Mouse (Mus musculus): Measurements from ENCODE around the gene Gck. TPM values are rescaled to one million over a fixed set of nuclear protein-coding genes. Genes with fewer than 3 reads are reported as not detected.

Gck gene
- polyA plus RNA-seq, 1 experiment, result not detected

DNA sequence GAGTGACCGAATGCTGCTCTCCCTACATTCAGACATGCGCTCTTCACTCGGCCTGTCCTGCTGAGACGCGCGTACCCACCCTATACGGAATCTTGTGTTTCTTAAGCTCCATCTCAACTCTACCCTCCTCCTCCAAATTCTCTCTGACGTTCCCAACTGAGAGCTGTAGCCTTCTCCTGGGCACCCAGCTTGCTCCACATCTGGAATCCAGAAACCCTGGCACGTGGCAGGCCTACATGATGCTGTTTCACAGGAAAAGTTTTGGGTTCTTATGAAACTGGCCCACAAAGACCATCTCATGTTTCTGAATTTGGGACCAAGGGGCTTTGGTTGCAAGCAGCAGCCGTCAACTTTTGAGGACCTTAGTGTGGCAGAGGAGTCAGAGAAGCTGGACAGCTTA, 50.6 kb downstream of the Gck start:
- Histone ChIP-seq H3K27me3 (ENCODE audit: control insufficient read depth, insufficient read depth, low read length, poor library complexity, severe bottlenecking) (no peaks in the 10 kb centered on the region), H3K4me1 (ENCODE audit: control insufficient read depth, insufficient read depth, low read length) (peaks cover 4% of the 10 kb centered on the region), H3K36me3 (ENCODE audit: control insufficient read depth, insufficient read depth, low read length, poor library complexity, severe bottlenecking) (no peaks in the 10 kb centered on the region), H3K4me3 (ENCODE audit: low read depth, low read length) (no peak overlapping the region), H3K9ac (ENCODE audit: low read depth, poor library complexity, severe bottlenecking) (no peak overlapping the region), H3K27ac (ENCODE audit: insufficient read depth, low read length) (no peak overlapping the region), H3K9me3 (replicated peaks; ENCODE audit: control insufficient read depth, insufficient read depth, low read length, poor library complexity, severe bottlenecking) (no peaks in the 10 kb centered on the region)
- TF ChIP-seq CTCF (IDR thresholded peaks at IDR 0.05; ENCODE audit: low read depth, low read length) (no peak), EP300 (IDR thresholded peaks at IDR 0.05; ENCODE audit: insufficient read depth, low read depth, low read length) (no peak), POLR2A (IDR thresholded peaks at IDR 0.05; ENCODE audit: insufficient read depth, low read length) (no peak)

DNA sequence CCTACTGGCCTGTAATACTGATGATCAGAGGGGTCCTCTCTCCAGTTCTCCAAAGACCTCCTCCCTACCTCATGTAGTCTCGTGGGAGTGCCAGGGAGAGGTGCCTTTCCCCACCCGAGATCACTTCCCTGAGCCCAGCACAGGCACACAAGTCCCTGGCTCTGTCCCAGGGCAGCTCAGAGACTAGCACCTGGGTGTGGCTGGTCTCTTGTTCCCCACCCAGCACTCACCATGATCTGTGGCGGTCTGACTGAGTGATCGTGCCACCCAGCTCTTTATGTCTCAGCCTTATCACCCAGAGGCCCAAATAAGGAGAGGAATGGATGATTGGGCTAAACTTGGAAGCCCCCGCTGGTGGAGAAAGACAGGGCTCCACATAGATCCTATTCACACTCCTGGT, 51.4 kb downstream of the Gck start, which contains the start of gene Myl7:
TSS of gene Myl7 (minus strand) at position 252 of the 400 bp plus-strand sequence.
- Histone ChIP-seq H3K27me3 (ENCODE audit: control insufficient read depth, insufficient read depth, low read length, poor library complexity, severe bottlenecking) (no peaks in the 10 kb centered on the region), H3K9me3 (replicated peaks; ENCODE audit: control insufficient read depth, insufficient read depth, low read length, poor library complexity, severe bottlenecking) (no peaks in the 10 kb centered on the region), H3K4me1 (ENCODE audit: control insufficient read depth, insufficient read depth, low read length) (peaks cover 4% of the 10 kb centered on the region), H3K4me3 (ENCODE audit: low read depth, low read length) (peak within 1 kb of the TSS; percentile 40), H3K9ac (ENCODE audit: low read depth, poor library complexity, severe bottlenecking) (peak within 1 kb of the TSS; percentile 21), H3K36me3 (ENCODE audit: control insufficient read depth, insufficient read depth, low read length, poor library complexity, severe bottlenecking) (no peaks in the 10 kb centered on the region), H3K27ac (ENCODE audit: insufficient read depth, low read length) (no peak within 1 kb of the TSS)
- TF ChIP-seq EP300 (IDR thresholded peaks at IDR 0.05; ENCODE audit: insufficient read depth, low read depth, low read length) (no peak), POLR2A (IDR thresholded peaks at IDR 0.05; ENCODE audit: insufficient read depth, low read length) (no peak), CTCF (IDR thresholded peaks at IDR 0.05; ENCODE audit: low read depth, low read length) (no peak)

DNA sequence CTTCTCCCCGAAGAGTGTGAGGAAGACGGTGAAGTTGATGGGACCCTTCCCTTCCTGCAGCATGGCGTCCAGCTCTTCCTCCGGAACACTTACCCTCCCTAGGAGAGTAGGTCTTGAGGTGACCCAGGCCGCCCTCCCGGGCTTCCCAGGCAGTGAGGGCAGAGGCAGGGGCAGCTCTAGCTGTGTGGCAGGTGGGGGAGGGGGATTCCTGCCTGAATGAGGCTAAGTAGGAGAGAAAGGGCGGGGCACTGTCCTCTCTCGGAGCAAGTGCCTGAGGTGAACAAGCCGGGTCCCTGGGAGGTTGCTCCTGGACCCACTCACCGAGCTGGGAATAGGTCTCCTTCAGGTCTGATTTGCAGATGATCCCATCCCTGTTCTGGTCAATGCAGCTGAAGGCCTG, 52.0 kb downstream of the Gck start:
- H3K27ac ChIP-seq (ENCODE audit: insufficient read depth, low read length), result no peak overlapping the region
- no peaks in the 10 kb centered on the region for H3K36me3 ChIP-seq (ENCODE audit: control insufficient read depth, insufficient read depth, low read length, poor library complexity, severe bottlenecking)
- H3K27me3 ChIP-seq (ENCODE audit: control insufficient read depth, insufficient read depth, low read length, poor library complexity, severe bottlenecking), result no peaks in the 10 kb centered on the region
- H3K9me3 ChIP-seq (replicated peaks; ENCODE audit: control insufficient read depth, insufficient read depth, low read length, poor library complexity, severe bottlenecking), result no peaks in the 10 kb centered on the region
- H3K4me1 ChIP-seq (ENCODE audit: control insufficient read depth, insufficient read depth, low read length), result peaks cover 4% of the 10 kb centered on the region
- TF ChIP-seq CTCF (IDR thresholded peaks at IDR 0.05; ENCODE audit: low read depth, low read length), result no peak
- TF ChIP-seq EP300 (IDR thresholded peaks at IDR 0.05; ENCODE audit: insufficient read depth, low read depth, low read length), result no peak
- TF ChIP-seq POLR2A (IDR thresholded peaks at IDR 0.05; ENCODE audit: insufficient read depth, low read length), result no peak
- peak overlapping the region; percentile 40 for H3K4me3 ChIP-seq (ENCODE audit: low read depth, low read length)
- H3K9ac ChIP-seq (ENCODE audit: low read depth, poor library complexity, severe bottlenecking), result peak overlapping the region; percentile 21

DNA sequence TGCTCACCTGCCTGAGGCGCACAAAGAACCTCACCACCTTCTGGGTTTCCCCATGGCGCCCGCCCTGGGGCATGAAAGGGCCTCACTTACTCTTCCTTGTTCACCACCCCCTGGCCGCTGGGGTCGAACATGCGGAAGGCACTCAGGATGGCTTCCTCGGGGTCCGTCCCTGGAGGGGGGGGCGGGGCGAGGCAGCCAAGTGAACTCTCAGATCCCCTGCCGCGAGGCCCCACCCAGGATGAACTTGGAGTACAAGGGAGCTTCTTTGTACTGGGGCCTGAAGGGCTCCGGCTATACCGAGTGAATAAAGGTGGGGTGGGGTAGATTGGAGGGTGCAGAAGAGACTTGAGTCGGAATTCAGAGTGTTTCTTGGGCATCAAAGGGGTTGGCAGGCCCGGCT, 52.7 kb downstream of the Gck start:
- no peaks in the 10 kb centered on the region for H3K36me3 ChIP-seq (ENCODE audit: control insufficient read depth, insufficient read depth, low read length, poor library complexity, severe bottlenecking)
- H3K4me1 ChIP-seq (ENCODE audit: control insufficient read depth, insufficient read depth, low read length), result peaks cover 4% of the 10 kb centered on the region
- no peak for TF ChIP-seq CTCF (IDR thresholded peaks at IDR 0.05; ENCODE audit: low read depth, low read length)
- TF ChIP-seq POLR2A (IDR thresholded peaks at IDR 0.05; ENCODE audit: insufficient read depth, low read length), result no peak
- TF ChIP-seq EP300 (IDR thresholded peaks at IDR 0.05; ENCODE audit: insufficient read depth, low read depth, low read length), result 0 out of 2 replicates have a peak, but pooled peaks have one; percentile 31
- H3K9me3 ChIP-seq (replicated peaks; ENCODE audit: control insufficient read depth, insufficient read depth, low read length, poor library complexity, severe bottlenecking), result no peaks in the 10 kb centered on the region
- H3K27me3 ChIP-seq (ENCODE audit: control insufficient read depth, insufficient read depth, low read length, poor library complexity, severe bottlenecking), result no peaks in the 10 kb centered on the region
- no peak overlapping the region for H3K27ac ChIP-seq (ENCODE audit: insufficient read depth, low read length)
- H3K9ac ChIP-seq (ENCODE audit: low read depth, poor library complexity, severe bottlenecking), result peak overlapping the region; percentile 21; the same call in 1 of the 2 replicates
- peak overlapping the region; percentile 40 for H3K4me3 ChIP-seq (ENCODE audit: low read depth, low read length)

DNA sequence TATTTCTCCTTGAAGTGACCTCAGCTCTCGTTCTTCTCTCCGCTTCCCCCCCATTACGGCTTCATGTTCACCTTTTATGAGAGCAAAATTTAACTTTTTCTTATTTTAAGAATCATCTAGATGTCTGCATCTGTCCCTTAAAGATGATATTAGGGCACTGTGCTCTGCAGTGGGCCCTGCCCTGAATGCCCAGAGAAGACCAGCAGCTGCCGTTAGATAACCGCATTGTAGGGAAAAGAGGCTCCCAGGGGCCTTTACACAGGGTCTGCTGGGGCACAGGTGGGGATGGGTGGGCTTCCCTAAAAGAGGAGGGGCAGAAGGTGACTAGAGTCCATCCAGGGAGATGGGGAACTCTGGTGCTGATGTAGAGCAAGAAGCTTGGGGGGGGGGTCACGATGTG, 56.1 kb downstream of the Gck start:
- Histone ChIP-seq H3K4me1 (ENCODE audit: control insufficient read depth, insufficient read depth, low read length) (peaks cover 4% of the 10 kb centered on the region), H3K36me3 (ENCODE audit: control insufficient read depth, insufficient read depth, low read length, poor library complexity, severe bottlenecking) (no peaks in the 10 kb centered on the region), H3K9me3 (replicated peaks; ENCODE audit: control insufficient read depth, insufficient read depth, low read length, poor library complexity, severe bottlenecking) (no peaks in the 10 kb centered on the region), H3K27me3 (ENCODE audit: control insufficient read depth, insufficient read depth, low read length, poor library complexity, severe bottlenecking) (no peaks in the 10 kb centered on the region), H3K4me3 (ENCODE audit: low read depth, low read length) (no peak overlapping the region), H3K27ac (ENCODE audit: insufficient read depth, low read length) (no peak overlapping the region), H3K9ac (ENCODE audit: low read depth, poor library complexity, severe bottlenecking) (no peak overlapping the region)
- TF ChIP-seq EP300 (IDR thresholded peaks at IDR 0.05; ENCODE audit: insufficient read depth, low read depth, low read length) (no peak), POLR2A (IDR thresholded peaks at IDR 0.05; ENCODE audit: insufficient read depth, low read length) (no peak), CTCF (IDR thresholded peaks at IDR 0.05; ENCODE audit: low read depth, low read length) (no peak)

DNA sequence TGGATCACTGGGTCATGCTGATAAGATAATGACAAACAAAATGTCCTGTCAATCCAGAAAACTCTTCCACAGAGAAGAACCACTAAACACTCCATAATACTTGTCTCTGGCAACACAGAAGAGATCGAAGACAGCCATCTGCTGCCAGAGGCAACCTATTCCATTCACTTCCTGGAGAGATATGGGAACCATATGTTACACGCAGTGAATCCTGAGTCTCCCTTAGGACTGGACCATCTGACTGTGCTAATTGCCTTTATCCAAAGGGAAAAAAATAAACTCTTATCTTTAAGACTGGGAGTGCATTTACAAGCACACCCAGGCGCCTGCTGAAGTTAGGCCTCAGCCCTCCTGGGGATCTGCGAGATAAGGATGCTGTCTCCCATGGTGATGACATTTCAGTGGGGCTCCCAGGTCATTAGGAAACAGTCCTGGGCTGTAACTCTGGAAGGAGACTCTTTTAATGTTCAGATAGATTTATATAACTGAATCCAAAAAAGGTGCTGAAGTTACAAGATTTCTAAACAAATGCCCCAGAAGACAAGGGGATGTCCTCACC, 57.0 kb downstream of the Gck start:
- peaks cover 1% of the 10 kb centered on the region for H3K4me1 ChIP-seq (ENCODE audit: control insufficient read depth, insufficient read depth, low read length)
- no peak overlapping the region for H3K27ac ChIP-seq (ENCODE audit: insufficient read depth, low read length)

More for the DNA sequence above, 57.0 kb downstream of the Gck start:
- Histone ChIP-seq H3K36me3 (ENCODE audit: control insufficient read depth, insufficient read depth, low read length, poor library complexity, severe bottlenecking) (no peaks in the 10 kb centered on the region), H3K9me3 (replicated peaks; ENCODE audit: control insufficient read depth, insufficient read depth, low read length, poor library complexity, severe bottlenecking) (no peaks in the 10 kb centered on the region), H3K9ac (ENCODE audit: low read depth, poor library complexity, severe bottlenecking) (no peak overlapping the region), H3K27me3 (ENCODE audit: control insufficient read depth, insufficient read depth, low read length, poor library complexity, severe bottlenecking) (no peaks in the 10 kb centered on the region), H3K4me3 (ENCODE audit: low read depth, low read length) (no peak overlapping the region)
- no peak for TF ChIP-seq CTCF (IDR thresholded peaks at IDR 0.05; ENCODE audit: low read depth, low read length)
- no peak for TF ChIP-seq POLR2A (IDR thresholded peaks at IDR 0.05; ENCODE audit: insufficient read depth, low read length)
- no peak for TF ChIP-seq EP300 (IDR thresholded peaks at IDR 0.05; ENCODE audit: insufficient read depth, low read depth, low read length)

Data from ES-Bruce4 (cell line).